Mouse (Mus musculus): ENCODE results near the gene Utp4.

Utp4 gene

GRCm38 (mm10) chr8:106899473-106899872, 6.0 kb downstream of the Utp4 start:
- in situ Hi-C loops (cut with MboI, MseI) = no loop called here

- in situ Hi-C loops (cut with MboI, MseI) = loop anchor here in 1 of 2 experiments (25.0 kb wide), 1 partner anchor 456 kb away; no protein-coding TSS in a partner anchor
Observed at GRCm38 (mm10) chr8:106905727-106906480, 12.5 kb downstream of the Utp4 start.

- in situ Hi-C loops (cut with MboI, MseI) = loop anchor here in 1 of 2 experiments (25.0 kb wide), 1 partner anchor 456 kb away; no protein-coding TSS in a partner anchor
Observed at GRCm38 (mm10) chr8:106906635-106907034, 13.2 kb downstream of the Utp4 start.

- in situ Hi-C loops (cut with MboI, MseI) = loop anchor here in 1 of 2 experiments (25.0 kb wide), 1 partner anchor 455 kb away; no protein-coding TSS in a partner anchor
Observed at GRCm38 (mm10) chr8:106907450-106907849, 14.0 kb downstream of the Utp4 start.

GRCm38 (mm10) chr8:106908291-106908690, 14.9 kb downstream of the Utp4 start:
- in situ Hi-C loops (cut with MboI, MseI) = loop anchor here in 1 of 2 experiments (25.0 kb wide), 1 partner anchor 454 kb away; no protein-coding TSS in a partner anchor

GRCm38 (mm10) chr8:106913631-106914030, 20.2 kb downstream of the Utp4 start:
- in situ Hi-C loops (cut with MboI, MseI) = loop anchor here (5.0 to 25.0 kb wide), 2 partner anchors 449 to 459 kb away; no protein-coding TSS in a partner anchor

- in situ Hi-C loops (cut with MboI, MseI) = loop anchor here (5.0 to 25.0 kb wide), 2 partner anchors 102 to 442 kb away; no protein-coding TSS in a partner anchor
Observed at GRCm38 (mm10) chr8:106919721-106920394, 26.4 kb downstream of the Utp4 start.

GRCm38 (mm10) chr8:106920395-106920741, 26.9 kb downstream of the Utp4 start:
- in situ Hi-C loops (cut with MboI, MseI) = loop anchor here (5.0 to 25.0 kb wide), 2 partner anchors 102 to 442 kb away; no protein-coding TSS in a partner anchor

DNA sequence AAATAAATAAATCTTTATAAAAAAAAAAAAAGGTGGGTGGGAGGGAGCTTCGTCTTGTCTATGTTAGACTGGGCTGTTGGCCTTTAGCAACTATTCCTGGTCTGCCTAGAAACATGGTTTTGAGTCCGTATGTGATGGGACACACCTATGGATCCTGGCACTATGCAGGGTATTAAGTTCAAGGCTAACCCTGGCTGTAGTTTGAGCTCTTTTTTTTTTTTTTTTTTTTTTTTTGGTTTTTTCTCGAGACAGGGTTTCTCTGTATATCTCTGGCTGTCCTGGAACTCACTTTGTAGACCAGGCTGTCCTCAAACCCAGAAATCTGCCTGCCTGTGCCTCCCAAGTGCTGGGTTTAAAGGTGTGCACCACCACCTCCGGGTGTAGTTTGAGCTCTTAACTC, 30.6 kb downstream of the Utp4 start:
- in situ Hi-C loops (cut with MboI, MseI) = loop anchor here (5.0 to 25.0 kb wide), 2 partner anchors 98 to 438 kb away; no protein-coding TSS in a partner anchor

DNA sequence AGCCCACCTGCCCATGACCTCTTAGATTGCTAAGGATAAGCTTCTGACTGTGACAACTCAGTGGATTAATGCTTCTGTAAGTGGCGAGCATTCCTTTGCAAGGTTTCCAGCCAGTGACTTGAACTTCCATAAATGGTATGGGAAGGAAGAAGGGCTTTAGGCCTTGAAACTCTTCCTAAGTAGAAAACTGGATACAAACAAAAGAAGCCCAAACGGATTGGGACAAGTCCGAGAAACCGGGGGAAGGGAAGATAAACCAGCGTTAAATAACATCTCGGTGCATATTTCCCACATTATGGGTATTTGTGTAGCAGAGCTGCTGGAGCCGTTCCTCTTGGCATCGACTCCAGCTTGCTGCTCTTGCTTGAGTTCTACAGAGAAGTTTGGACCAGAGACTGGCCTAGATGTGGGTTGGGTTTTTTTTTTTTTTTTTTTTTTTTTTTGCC, 31.5 kb downstream of the Utp4 start:
- in situ Hi-C loops (cut with MboI, MseI) = loop anchor here (5.0 to 25.0 kb wide), 3 partner anchors 77 to 437 kb away; no protein-coding TSS in a partner anchor

- in situ Hi-C loops (cut with MboI, MseI) = loop anchor here in 1 of 2 experiments (5.0 kb wide), 1 partner anchor 77 kb away; no protein-coding TSS in a partner anchor
Observed at GRCm38 (mm10) chr8:106925446-106925845, 32.0 kb downstream of the Utp4 start.

DNA sequence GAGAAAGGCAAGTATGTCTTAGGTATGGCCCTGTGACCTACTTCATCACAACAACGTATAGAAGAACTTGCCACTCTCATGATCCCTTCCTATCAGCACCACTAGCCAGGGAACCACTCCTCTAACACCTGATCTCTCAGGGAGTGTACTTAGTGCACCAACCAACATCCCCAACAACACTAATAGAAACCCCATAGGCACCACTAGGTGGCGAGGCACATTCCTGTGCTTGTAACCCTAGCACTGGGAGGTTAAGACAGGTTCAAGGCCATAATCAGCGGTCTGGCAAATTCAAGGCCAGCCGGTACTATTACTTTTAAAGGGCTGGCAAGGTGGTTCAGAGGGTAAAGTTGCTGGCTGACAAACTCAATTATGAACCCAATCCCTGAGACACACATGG, 33.8 kb downstream of the Utp4 start:
- in situ Hi-C loops (cut with MboI, MseI) = loop anchor here in 1 of 2 experiments (5.0 kb wide), 1 partner anchor 75 kb away; no protein-coding TSS in a partner anchor

GRCm38 (mm10) chr8:106928182-106928581, 34.7 kb downstream of the Utp4 start:
- in situ Hi-C loops (cut with MboI, MseI) = loop anchor here in 1 of 2 experiments (5.0 kb wide), 1 partner anchor 74 kb away; no protein-coding TSS in a partner anchor

GRCm38 (mm10) chr8:106929155-106929913, 35.9 kb downstream of the Utp4 start:
- in situ Hi-C loops (cut with MboI, MseI) = loop anchor here in 1 of 2 experiments (5.0 kb wide), 1 partner anchor 73 kb away; no protein-coding TSS in a partner anchor

- in situ Hi-C loops (cut with MboI, MseI) = loop anchor here in 1 of 2 experiments (5.0 kb wide), 1 partner anchor 72 kb away; no protein-coding TSS in a partner anchor
Observed at GRCm38 (mm10) chr8:106929921-106930320, 36.5 kb downstream of the Utp4 start.

DNA sequence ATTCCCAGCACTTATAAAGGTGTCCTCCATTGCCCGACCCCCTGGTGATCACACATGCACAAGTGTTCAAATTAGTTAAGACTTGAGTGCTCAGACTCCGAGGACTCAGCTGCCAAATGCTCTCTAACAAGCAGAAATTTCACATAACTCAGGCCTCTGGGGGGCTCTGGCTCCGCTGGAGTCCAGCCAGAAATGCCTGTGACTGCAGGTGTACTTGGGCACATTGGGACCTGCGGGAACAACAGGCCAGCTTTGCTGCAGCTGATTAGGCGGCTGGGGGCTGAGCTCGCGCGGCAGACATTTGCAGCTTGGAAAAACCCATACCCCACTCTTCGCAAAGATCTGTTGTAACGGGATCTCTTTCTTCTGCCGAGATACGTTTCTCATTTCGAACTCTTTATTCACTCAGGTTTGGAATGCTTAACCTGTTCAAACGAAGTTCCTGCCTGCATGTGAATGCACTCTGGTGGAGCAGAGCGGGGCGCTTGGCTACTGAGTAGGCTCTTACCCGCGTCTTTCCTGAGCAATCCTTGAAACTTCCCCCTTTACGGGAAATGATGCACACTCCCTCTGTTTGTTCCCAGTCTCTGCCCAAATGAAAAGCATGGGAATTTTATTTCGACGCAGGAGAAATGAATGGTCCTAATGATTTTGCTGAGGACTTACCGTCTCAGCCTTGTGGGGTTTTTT, 39.1 kb downstream of the Utp4 start:
- in situ Hi-C loops (cut with MboI, MseI) = no loop called here

- in situ Hi-C loops (cut with MboI, MseI) = no loop called here
Observed at GRCm38 (mm10) chr8:106933506-106934143, 40.2 kb downstream of the Utp4 start.

DNA sequence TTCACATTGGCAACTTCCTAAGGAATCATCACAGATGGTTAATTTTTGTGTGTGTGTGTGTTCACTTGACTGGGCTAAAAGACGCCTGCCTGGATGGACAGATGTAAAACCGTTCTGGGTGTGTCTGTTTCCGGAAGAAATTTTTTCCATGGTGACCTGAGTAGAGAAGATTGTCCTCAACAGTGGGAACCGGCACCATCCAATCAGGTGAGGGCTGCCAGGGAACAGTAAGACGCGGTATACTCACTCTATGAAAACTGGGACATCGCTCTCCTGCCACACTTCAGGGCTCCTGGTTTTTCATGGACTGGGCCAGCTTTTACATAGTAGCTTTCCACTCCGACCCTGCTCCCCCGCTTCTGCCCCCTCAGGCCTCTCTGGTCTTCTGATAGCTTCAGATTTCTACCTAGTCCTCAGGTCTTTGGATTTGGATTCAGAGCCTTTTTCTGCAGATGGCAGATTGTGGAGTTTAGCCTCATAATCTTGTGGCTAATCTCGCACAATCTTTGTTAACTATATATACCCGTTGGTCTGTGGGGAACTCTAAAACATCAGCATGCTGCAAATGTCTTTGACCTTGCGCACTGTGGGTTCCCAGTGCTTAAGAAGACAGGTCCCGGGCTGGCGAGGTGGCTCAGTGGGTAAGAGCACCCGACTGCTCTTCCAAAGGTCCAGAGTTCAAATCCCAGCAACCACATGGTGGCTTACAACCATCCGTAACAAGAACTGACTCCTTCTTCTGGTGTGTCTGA, 41.0 kb downstream of the Utp4 start:
- in situ Hi-C loops (cut with MboI, MseI) = no loop called here

GRCm38 (mm10) chr8:106935324-106935869, 42.0 kb downstream of the Utp4 start, which contains the start of gene Sntb2:
Gene Sntb2, plus strand, starts transcription at chr8:106935750.
- in situ Hi-C loops (cut with MboI, MseI) = no loop called here
